Mouse (Mus musculus): ENCODE measurements at regions not wholly inside any gene's neighbourhood (a gene's known extent, or its start where the extent isn't known, plus 50 kb on each side); places are given as distances from the start of the nearest gene placed in this dataset.

DNA sequence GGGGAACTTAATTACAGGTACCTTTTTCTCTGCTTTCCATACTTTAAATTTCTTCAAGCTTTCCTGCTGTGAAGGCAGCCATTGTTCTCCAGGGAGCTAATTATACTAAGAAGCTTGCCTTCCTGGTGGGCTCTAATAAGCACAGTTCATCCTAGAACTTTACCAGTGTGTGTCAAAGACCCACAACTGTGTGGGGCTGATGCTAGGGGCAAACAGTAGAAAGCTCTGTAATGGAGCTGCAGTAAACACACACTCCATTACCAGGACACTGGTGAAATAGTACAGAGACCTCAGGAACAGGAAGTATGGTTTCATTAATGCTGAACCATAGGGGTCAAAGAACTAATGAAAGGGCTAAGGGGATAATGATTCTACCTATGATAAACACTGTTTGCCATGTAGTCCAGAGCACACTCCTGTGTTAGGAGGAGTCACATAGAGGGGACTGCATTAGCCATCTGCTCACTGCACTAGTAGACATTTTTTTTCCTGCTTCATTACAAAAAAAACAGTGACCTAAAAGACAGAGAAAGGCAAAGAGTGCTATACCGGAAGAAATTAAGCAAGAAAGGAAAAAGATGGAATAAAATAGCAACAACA lies 290.1 kb upstream of the Rgs18 start:
- ATAC-seq (ENCODE audit: low FRiP score, low read depth) (no peak), DNase-seq (ENCODE audit: low spot score) (no peak)
- no peak overlapping the region for H3K4me3 ChIP-seq (replicated peaks; ENCODE audit: low read length)
- H3K9me3 ChIP-seq (ENCODE audit: control insufficient read depth, low read length): no peaks in the 10 kb centered on the region
- H3K36me3 ChIP-seq (ENCODE audit: control insufficient read depth, insufficient read depth, low read length): no peaks in the 10 kb centered on the region
- H3K4me2 ChIP-seq (replicated peaks; ENCODE audit: low read depth, low read length, severe bottlenecking): no peak overlapping the region
- no peak for TF ChIP-seq POLR2A (IDR thresholded peaks at IDR 0.05; ENCODE audit: borderline replicate concordance, extremely low read depth, insufficient read depth, insufficient read length)
- H3K4me1 ChIP-seq (ENCODE audit: control insufficient read depth, insufficient read depth, low read length): no peaks in the 10 kb centered on the region
- H3K27me3 ChIP-seq (ENCODE audit: control insufficient read depth, insufficient read depth, low read length): no peaks in the 10 kb centered on the region
- no peak overlapping the region for H3K9ac ChIP-seq (ENCODE audit: low read depth, low read length, severe bottlenecking)
- WGBS: 55% methylated on average over 1 of the region's 1 CpGs
- H3K27ac ChIP-seq (replicated peaks; ENCODE audit: low read depth, low read length): no peak overlapping the region

DNA sequence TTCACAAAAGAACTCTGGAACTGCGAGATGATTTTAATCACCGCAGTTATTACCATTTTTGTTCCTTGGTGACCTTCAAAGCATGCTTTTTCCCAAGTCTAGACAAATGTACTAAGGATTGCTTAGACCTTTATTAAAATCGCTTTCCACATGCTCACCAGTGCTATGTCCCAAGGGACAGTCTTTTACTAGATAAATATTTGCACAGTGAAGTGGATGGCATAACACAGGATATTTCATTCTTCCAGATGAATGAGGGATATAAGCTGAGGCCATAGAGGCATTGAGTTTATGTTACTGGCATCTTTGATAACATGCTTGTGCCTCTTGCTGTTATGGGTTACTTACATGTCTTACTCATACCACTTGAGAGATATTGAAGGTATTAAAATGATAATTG lies 289.1 kb upstream of the Rgs18 start:
- no peaks in the 10 kb centered on the region for H3K36me3 ChIP-seq (ENCODE audit: control insufficient read depth, insufficient read depth, low read length)
- no peak for TF ChIP-seq POLR2A (IDR thresholded peaks at IDR 0.05; ENCODE audit: borderline replicate concordance, extremely low read depth, insufficient read depth, insufficient read length)
- WGBS: 73% methylated on average over 3 of the region's 3 CpGs
- H3K9me3 ChIP-seq (ENCODE audit: control insufficient read depth, low read length): no peaks in the 10 kb centered on the region
- DNase-seq (ENCODE audit: low spot score): no peak
- no peak overlapping the region for H3K9ac ChIP-seq (ENCODE audit: low read depth, low read length, severe bottlenecking)
- no peak overlapping the region for H3K4me3 ChIP-seq (replicated peaks; ENCODE audit: low read length)
- ATAC-seq (ENCODE audit: low FRiP score, low read depth): no peak
- H3K27me3 ChIP-seq (ENCODE audit: control insufficient read depth, insufficient read depth, low read length): no peaks in the 10 kb centered on the region
- H3K4me1 ChIP-seq (ENCODE audit: control insufficient read depth, insufficient read depth, low read length): no peaks in the 10 kb centered on the region
- no peak overlapping the region for H3K4me2 ChIP-seq (replicated peaks; ENCODE audit: low read depth, low read length, severe bottlenecking)
- H3K27ac ChIP-seq (replicated peaks; ENCODE audit: low read depth, low read length): no peak overlapping the region

GRCm38 (mm10) chr1:145015623-145016022 lies 240.4 kb upstream of the Rgs18 start:
- Histone ChIP-seq H3K9ac (ENCODE audit: low read depth, low read length, severe bottlenecking) (no peak overlapping the region), H3K36me3 (ENCODE audit: control insufficient read depth, insufficient read depth, low read length) (no peaks in the 10 kb centered on the region), H3K9me3 (ENCODE audit: control insufficient read depth, low read length) (no peaks in the 10 kb centered on the region), H3K27me3 (ENCODE audit: control insufficient read depth, insufficient read depth, low read length) (no peaks in the 10 kb centered on the region), H3K4me3 (replicated peaks; ENCODE audit: low read length) (no peak overlapping the region), H3K27ac (replicated peaks; ENCODE audit: low read depth, low read length) (no peak overlapping the region), H3K4me1 (ENCODE audit: control insufficient read depth, insufficient read depth, low read length) (no peaks in the 10 kb centered on the region), H3K4me2 (replicated peaks; ENCODE audit: low read depth, low read length, severe bottlenecking) (no peak overlapping the region)
- no peak for ATAC-seq (ENCODE audit: low FRiP score, low read depth)
- 85% methylated on average over 4 of the region's 4 CpGs for WGBS
- TF ChIP-seq POLR2A (IDR thresholded peaks at IDR 0.05; ENCODE audit: borderline replicate concordance, extremely low read depth, insufficient read depth, insufficient read length): no peak
- no peak for DNase-seq (ENCODE audit: low spot score)

GRCm38 (mm10) chr1:145010833-145011232 lies 235.6 kb upstream of the Rgs18 start:
- no peak overlapping the region for H3K9ac ChIP-seq (ENCODE audit: low read depth, low read length, severe bottlenecking)
- no peak overlapping the region for H3K4me3 ChIP-seq (replicated peaks; ENCODE audit: low read length)
- H3K4me2 ChIP-seq (replicated peaks; ENCODE audit: low read depth, low read length, severe bottlenecking): no peak overlapping the region
- no peaks in the 10 kb centered on the region for H3K4me1 ChIP-seq (ENCODE audit: control insufficient read depth, insufficient read depth, low read length)
- H3K9me3 ChIP-seq (ENCODE audit: control insufficient read depth, low read length): no peaks in the 10 kb centered on the region
- H3K27me3 ChIP-seq (ENCODE audit: control insufficient read depth, insufficient read depth, low read length): no peaks in the 10 kb centered on the region
- no peaks in the 10 kb centered on the region for H3K36me3 ChIP-seq (ENCODE audit: control insufficient read depth, insufficient read depth, low read length)
- no peak overlapping the region for H3K27ac ChIP-seq (replicated peaks; ENCODE audit: low read depth, low read length)
- no peak for TF ChIP-seq POLR2A (IDR thresholded peaks at IDR 0.05; ENCODE audit: borderline replicate concordance, extremely low read depth, insufficient read depth, insufficient read length)
- DNase-seq (ENCODE audit: low spot score) (no peak), ATAC-seq (ENCODE audit: low FRiP score, low read depth) (no peak)

DNA sequence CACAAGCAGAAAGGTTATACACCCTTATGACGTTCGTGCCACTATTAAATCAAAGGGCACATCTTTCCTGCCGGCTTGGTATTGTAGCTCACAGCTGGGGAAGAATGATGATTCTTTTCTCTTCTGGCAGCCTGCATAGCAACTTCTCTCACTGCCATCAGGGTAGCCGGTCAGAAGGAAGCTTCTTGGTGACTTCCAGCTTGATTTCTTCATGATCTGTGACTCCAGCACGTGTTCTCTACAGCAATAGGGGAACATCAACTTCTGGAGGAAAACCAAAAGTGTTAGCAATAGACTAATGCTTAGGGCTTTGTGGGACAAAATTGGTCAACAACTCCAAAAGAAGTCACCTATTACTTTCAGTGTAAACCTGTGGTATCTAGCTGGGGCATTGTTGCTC lies 202.9 kb upstream of the Rgs18 start:
- 67% methylated on average over 5 of the region's 5 CpGs for WGBS
- H3K4me3 ChIP-seq (replicated peaks; ENCODE audit: low read length): no peak overlapping the region
- TF ChIP-seq POLR2A (IDR thresholded peaks at IDR 0.05; ENCODE audit: borderline replicate concordance, extremely low read depth, insufficient read depth, insufficient read length): no peak
- DNase-seq (ENCODE audit: low spot score) (no peak), ATAC-seq (ENCODE audit: low FRiP score, low read depth) (no peak)
- H3K9ac ChIP-seq (ENCODE audit: low read depth, low read length, severe bottlenecking): no peak overlapping the region
- H3K9me3 ChIP-seq (ENCODE audit: control insufficient read depth, low read length): no peaks in the 10 kb centered on the region
- H3K36me3 ChIP-seq (ENCODE audit: control insufficient read depth, insufficient read depth, low read length): no peaks in the 10 kb centered on the region
- no peaks in the 10 kb centered on the region for H3K27me3 ChIP-seq (ENCODE audit: control insufficient read depth, insufficient read depth, low read length)
- H3K27ac ChIP-seq (replicated peaks; ENCODE audit: low read depth, low read length): no peak overlapping the region
- no peak overlapping the region for H3K4me2 ChIP-seq (replicated peaks; ENCODE audit: low read depth, low read length, severe bottlenecking)
- H3K4me1 ChIP-seq (ENCODE audit: control insufficient read depth, insufficient read depth, low read length): no peaks in the 10 kb centered on the region

DNA sequence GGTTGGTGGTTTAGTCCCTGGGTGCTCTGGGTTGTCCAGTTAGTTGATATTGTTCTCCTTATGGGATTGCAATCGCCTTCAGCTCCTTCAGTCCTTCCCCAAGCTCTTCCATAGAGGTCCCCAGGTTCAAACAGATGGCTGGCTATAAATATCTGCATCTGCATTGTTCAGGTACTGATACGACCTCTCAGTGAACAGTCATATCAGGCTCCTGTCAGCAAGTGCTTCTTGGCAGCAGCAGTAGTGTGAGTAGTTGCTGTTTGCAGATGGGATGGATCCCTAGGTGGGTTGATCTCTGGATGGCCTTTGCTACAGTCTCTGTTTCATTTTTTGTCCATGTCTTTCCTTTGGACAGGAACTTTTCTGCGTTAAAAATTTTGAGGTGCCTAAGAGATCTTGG lies 190.5 kb upstream of the Rgs18 start:
- 73% methylated on average over 3 of the region's 3 CpGs for WGBS
- H3K27ac ChIP-seq (replicated peaks; ENCODE audit: low read depth, low read length): no peak overlapping the region
- ATAC-seq (ENCODE audit: low FRiP score, low read depth): no peak

More for the DNA sequence above, 190.5 kb upstream of the Rgs18 start:
- Histone ChIP-seq H3K4me3 (replicated peaks; ENCODE audit: low read length) (no peak overlapping the region), H3K36me3 (ENCODE audit: control insufficient read depth, insufficient read depth, low read length) (no peaks in the 10 kb centered on the region), H3K9me3 (ENCODE audit: control insufficient read depth, low read length) (no peaks in the 10 kb centered on the region), H3K9ac (ENCODE audit: low read depth, low read length, severe bottlenecking) (no peak overlapping the region), H3K27me3 (ENCODE audit: control insufficient read depth, insufficient read depth, low read length) (no peaks in the 10 kb centered on the region), H3K4me2 (replicated peaks; ENCODE audit: low read depth, low read length, severe bottlenecking) (no peak overlapping the region), H3K4me1 (ENCODE audit: control insufficient read depth, insufficient read depth, low read length) (no peaks in the 10 kb centered on the region)
- TF ChIP-seq POLR2A (IDR thresholded peaks at IDR 0.05; ENCODE audit: borderline replicate concordance, extremely low read depth, insufficient read depth, insufficient read length): no peak
- DNase-seq (ENCODE audit: low spot score): no peak
